Mouse (Mus musculus) heart, adult 2 months (tissue): ENCODE data around the gene Thbd.

ENCODE experiments used
- CTCF ChIP-seq: fragments of 200-600 bp; IDR thresholded peaks from 2 replicates; pipeline ENCODE4 v1.8.1; 2022; ENCODE audit warnings: antibody characterized with exemption, mild to moderate bottlenecking, moderate library complexity
- EP300 ChIP-seq: fragments of 200-500 bp; IDR thresholded peaks from 2 replicates; pipeline ENCODE4 v1.6.1; 2011; ENCODE audit warnings: low read depth, low read length, control low read depth; ENCODE audit not compliant: insufficient read depth
- POLR2A ChIP-seq: fragments of 200-500 bp; IDR thresholded peaks from 2 replicates; pipeline ENCODE4 v1.6.1; 2011; ENCODE audit warnings: mild to moderate bottlenecking, low read depth, low read length, control low read depth; ENCODE audit not compliant: insufficient read depth

GRCm38 (mm10) chr2:148379899-148380413 lies 28.0 kb downstream of the Thbd start:
- TF ChIP-seq POLR2A (no peak), CTCF (0 out of 2 replicates have a peak, but pooled peaks have one; percentile 4), EP300 (no peak)
